Mouse (Mus musculus) heart, postnatal 0 days (tissue): Measurements from ENCODE around the gene Mybpc3.

Experiments used
- CTCF ChIP-seq: IDR thresholded peaks from 2 replicates; pipeline ENCODE4 v1.5.1; 2016; ENCODE audit warnings: antibody characterized with exemption, control low read depth, low read depth
- EP300 ChIP-seq: IDR thresholded peaks from 2 replicates; pipeline ENCODE4 v1.6.1; 2016; ENCODE audit warnings: antibody characterized with exemption, low read depth

- no peak for TF ChIP-seq CTCF
- no peak for TF ChIP-seq EP300
Measured at GRCm38 (mm10) chr2:91128761-91129160, 10.8 kb downstream of the Mybpc3 start.
